Mouse (Mus musculus) neutrophil, adult 5-6 weeks (primary cell): Measurements from ENCODE around the gene Nsdhl. TPM values are rescaled to one million over a fixed set of nuclear protein-coding genes. Genes with fewer than 3 reads are reported as not detected.
A peak's percentile ranks its signal among the peaks of the same experiment; 100 is the strongest.

Experiments
- ATAC-seq: fragments of 151-379, 151-347 bp; 2 replicates; pipeline ENCODE4 v1.8.0; 2017; ENCODE audit warnings: mild to moderate bottlenecking, moderate TSS enrichment; ENCODE audit not compliant: insufficient number of reproducible peaks, poor library complexity, low FRiP score, severe bottlenecking; ENCODE audit errors: extremely low read depth
- total RNA-seq: library from RNA; stranded (forward); fragments of 200-1000 nt; gene quantifications from 2 replicates; pipeline ENCODE4 v1.2.3, GENCODE M21; 2017

Gene Nsdhl
- 6.9 and 7.9 TPM in 2 replicates for total RNA-seq

- peak; percentile 99 for ATAC-seq
Observed at GRCm38 (mm10) chrX:72917884-72918681, at the start of gene Nsdhl, which contains the start of gene Cetn2. Gene Nsdhl, plus strand, starts transcription at chrX:72918557. Gene Cetn2, minus strand, starts transcription at chrX:72918411.

DNA sequence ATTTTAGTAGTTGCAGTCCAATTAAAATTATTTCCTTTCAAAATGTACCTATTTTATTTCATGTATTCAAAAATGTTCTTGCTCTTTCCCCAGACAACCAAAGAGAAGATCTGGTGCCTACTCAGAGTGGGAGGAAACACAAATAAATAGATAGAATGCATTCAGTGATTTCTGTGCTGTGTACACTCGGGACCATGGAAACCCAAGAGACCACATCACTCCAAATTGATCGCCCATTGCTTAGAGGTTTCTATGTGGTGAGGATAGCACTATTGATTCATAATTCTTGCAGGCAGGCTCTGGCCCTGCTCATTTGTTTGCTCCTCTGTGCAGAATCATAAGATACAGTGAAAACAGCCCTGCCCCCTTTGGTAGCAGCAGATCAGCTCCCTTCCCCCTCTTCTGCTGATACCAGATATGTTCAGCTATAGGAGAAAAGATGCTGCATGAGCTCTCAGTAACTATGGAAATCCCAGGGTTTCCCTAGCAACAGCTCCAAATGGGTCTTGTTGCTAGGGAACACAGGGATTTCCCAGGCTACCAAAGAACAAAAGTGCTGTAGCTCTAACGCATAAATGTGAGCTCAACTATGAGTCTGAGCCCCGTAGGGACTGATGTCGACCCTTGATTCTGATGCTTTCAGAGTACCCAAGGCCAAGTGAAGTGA, 22.8 kb upstream of the Nsdhl start:
- ATAC-seq: no peak

DNA sequence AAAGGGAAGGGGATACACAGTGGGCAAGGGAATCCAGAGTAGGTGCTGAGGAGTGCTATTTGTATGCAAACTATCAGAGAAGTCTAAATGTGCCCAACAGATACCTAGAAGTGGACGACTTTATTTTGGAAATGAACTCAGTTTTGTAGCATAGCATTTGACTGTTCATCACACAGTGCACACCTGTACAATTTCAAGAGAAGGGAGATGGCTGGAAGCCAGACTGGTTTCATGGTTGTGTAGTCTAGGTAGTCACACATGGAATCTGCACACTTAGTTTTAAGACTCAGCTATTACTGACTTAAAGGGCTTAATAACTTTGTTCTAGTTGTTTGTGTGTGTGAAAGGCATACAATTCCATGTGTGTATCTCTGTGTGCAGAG, 22.3 kb upstream of the Nsdhl start:
- ATAC-seq: no peak

GRCm38 (mm10) chrX:72902530-72902929, 15.8 kb upstream of the Nsdhl start:
- no peak for ATAC-seq

DNA sequence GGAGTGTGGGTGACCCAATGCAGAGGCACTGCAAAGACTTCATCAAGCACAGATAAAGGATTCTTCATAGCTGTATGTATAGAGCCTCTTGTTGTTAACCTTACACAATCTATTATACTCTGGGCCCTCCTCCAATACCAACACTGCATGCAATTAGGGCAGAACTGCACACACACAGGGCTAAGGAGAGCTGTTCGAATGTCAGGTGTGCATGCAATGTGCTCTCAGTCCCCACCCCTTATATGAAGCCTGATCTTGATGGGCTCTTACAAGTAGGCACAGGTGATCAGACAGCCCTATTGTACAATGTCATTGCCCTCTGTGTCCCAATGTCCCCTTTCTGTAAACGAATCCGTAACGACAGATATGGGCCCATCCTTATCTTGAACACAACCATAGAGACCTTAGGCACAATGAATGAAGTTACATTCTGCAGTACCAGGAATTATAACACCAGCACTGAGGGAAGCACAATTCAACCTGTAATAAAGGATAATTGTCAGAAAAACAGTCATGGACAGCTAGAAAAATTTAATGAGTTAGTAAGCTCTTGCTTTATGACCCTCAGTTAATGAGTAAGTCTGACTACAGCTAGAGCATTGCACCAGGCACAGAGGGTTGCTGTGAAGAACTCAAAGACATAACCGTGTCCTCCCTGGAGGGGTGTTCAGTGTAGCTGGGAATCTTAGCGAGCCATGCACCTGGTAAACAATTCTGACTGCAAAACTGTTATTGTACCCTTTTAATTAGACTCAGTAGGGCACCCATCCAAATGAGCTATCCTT, 10.5 kb upstream of the Nsdhl start:
- ATAC-seq: no peak

- no peak for ATAC-seq
Observed at GRCm38 (mm10) chrX:72908404-72908741, 10.0 kb upstream of the Nsdhl start.

DNA sequence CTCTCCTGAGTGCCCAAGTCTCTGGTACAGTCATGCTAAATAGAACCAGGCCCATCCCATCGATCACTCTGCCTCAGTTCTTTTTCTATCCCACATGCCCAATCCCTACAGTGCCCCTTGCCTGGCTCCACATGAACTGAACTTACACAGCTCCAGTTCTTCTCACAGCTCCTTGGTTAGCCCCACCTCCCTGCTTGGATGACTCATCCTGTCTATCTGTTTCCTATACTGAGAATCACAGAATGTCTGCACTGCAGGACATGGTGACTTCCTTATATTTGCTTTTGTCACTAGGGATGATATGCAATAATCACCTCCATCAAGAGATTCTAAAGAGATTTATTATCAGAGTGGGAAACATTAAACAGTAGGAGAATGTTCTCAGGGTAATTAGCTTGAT, 6.7 kb upstream of the Nsdhl start:
- no peak for ATAC-seq

- no peak for ATAC-seq
Observed at GRCm38 (mm10) chrX:72918682-72919059, 314 bp downstream of the Nsdhl start.

DNA sequence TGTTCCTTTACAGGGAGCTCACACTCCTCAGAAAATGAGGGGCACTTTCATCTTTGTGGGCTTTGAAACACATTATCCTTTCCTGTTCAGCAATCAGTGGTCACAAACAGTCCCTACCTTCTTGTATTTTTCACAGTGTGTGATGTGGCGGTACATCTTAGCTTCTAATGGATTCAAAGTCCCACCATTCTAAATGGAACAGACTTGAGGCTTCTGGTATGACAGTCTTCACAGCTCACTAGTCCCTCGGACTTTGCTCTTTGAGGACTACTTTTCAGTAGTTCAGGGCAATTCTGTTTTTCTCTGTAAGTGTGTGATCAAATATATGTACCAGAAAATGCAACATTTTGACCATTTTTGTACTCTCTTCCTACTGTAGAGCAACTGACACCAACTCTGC, 3.0 kb downstream of the Nsdhl start:
- no peak for ATAC-seq

DNA sequence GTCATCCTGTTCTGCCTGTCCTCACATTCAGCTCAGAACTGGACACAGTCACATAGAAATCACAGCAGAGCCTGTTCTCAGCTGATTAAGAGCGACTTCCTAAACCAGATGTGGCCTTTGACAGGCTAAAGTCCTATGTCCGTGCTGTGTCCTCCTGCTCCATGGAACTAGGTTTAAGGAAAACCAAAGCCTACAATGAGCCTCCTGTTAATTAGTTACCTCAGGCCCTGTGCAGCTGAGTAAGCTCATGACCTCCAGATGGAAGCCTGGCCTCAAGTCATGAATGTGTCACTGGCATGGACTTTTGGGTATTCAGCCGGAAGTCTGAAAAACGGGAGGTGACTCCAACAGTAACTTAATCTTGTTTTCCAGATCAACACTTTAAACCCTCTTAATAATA, 35.1 kb downstream of the Nsdhl start:
- no peak for ATAC-seq

- ATAC-seq: no peak
Observed at GRCm38 (mm10) chrX:72956486-72956885, 38.1 kb downstream of the Nsdhl start.

- ATAC-seq: no peak
Observed at GRCm38 (mm10) chrX:72960431-72960830, 42.1 kb downstream of the Nsdhl start.

DNA sequence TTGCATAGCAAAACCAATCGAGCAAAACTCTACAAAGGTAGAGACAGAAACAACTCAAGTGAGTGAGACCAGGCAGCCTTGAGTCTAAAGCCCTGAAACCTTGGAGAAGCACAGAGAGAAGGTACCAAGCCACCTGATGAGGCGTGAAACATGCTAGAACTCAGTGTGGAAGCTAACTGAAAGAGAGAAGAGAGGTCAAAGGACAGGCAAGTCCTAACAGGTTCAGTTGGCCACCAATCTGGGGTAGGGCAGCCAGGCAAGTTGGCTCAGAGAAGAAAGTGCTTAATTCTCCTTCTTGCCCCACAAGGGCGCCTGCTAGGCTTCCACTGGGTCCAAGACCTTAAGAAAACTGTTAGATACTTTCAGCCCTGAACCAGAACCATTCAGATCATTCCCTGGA, 43.2 kb downstream of the Nsdhl start:
- ATAC-seq: no peak

- no peak for ATAC-seq
Observed at GRCm38 (mm10) chrX:72962743-72963142, 44.4 kb downstream of the Nsdhl start.

GRCm38 (mm10) chrX:72982831-72983230, 64.5 kb downstream of the Nsdhl start:
- ATAC-seq: no peak

- no peak for ATAC-seq
Observed at GRCm38 (mm10) chrX:72985607-72986006, 67.2 kb downstream of the Nsdhl start.

- ATAC-seq: no peak
Observed at GRCm38 (mm10) chrX:72986841-72987519, 68.6 kb downstream of the Nsdhl start, which contains the start of gene Zfp185. Gene Zfp185, plus strand, starts transcription at chrX:72987339.

DNA sequence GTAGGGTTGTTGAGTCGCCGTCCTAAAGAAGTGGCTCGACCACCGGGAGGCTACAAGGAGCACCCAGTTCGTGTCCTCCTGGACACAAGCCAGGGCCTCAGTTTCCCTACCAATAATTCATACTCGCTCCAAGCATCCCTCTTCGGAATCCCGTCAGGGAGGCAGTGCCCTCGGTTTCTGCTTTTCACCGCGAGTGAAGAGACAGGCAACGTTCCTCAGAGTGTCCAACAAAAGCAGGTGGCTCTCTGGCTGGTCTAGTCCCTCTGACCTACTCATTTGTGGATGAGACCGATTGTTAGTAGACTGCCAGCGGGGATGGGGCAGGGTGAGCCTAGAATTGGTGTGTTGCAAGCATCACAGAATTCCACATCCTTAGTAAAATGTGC, 69.2 kb downstream of the Nsdhl start:
- ATAC-seq: no peak

- no peak for ATAC-seq
Observed at GRCm38 (mm10) chrX:72988431-72988830, 70.1 kb downstream of the Nsdhl start.
